In the genomic region with DNA sequence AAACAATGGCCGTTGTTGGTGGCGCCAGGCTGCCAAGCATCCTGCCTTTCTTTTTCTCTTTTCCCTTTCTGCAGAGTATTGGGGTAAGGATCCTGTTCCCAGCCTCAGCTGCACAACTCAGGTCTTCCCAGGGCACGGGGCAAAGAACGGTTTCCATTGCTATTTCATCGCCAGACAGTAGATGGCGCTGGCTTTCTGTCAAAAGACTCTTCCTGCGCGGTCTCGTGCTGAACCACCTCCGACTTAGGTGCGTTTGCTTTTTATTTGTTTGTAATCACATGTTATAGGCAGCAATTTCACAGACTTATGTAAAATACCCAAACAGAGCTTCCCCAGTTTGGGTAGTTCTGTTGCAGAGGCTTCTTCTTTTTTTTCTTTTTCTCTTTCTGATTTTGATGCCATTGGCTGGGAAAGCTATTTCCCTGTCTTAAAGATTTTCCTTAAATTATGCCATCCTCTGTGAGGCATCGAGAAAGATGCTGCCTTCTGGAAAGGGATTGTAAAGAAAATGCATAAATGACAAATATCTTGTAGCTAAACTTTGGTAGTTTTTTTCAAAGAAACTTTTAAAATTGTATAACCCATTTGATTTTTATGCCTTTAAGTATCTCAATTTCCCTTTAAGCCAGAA, we compare ENCODE assay signal across 8 mouse cellular contexts.
A peak's percentile ranks its signal among the peaks of the same experiment; 100 is the strongest.
DNase-seq lines count a peak whose midpoint lies in the region; ATAC-seq and TF ChIP-seq lines count a peak whose summit lies in the region.

No protein-coding gene starts in this region.

- peaks cover 5% of the 10 kb centered on the region; the same call in 1 of the 2 replicates for H3K27me3 ChIP-seq in forebrain, embryonic 13.5 days
- H3K27me3 ChIP-seq in lung, embryonic 14.5 days (ENCODE audit: insufficient read depth, low read length): no peaks in the 10 kb centered on the region

- peak overlapping the region; percentile 22; the same call in 1 of the 2 replicates for H3K4me2 ChIP-seq in forebrain, embryonic 13.5 days
- H3K4me2 ChIP-seq in lung, embryonic 14.5 days: peak overlapping the region; percentile 53

- peaks cover 3% of the 10 kb centered on the region; the same call in 1 of the 2 replicates for H3K4me1 ChIP-seq in forebrain, embryonic 13.5 days
- no peaks in the 10 kb centered on the region for H3K4me1 ChIP-seq in lung, embryonic 14.5 days (ENCODE audit: insufficient read depth)

- no peaks in the 10 kb centered on the region for H3K9me3 ChIP-seq in forebrain, embryonic 13.5 days (replicated peaks)
- H3K9me3 ChIP-seq in lung, embryonic 14.5 days (ENCODE audit: low read depth, low read length): no peaks in the 10 kb centered on the region

- WGBS in forebrain, embryonic 13.5 days: 1% methylated on average over 12 of the region's 12 CpGs
- WGBS in lung, embryonic 14.5 days: 2% methylated on average over 12 of the region's 12 CpGs

- peak; percentile 85 for ATAC-seq in forebrain, embryonic 13.5 days
- ATAC-seq in lung, embryonic 14.5 days (ENCODE audit: insufficient read depth): no peak; the same call in 1 of the 2 replicates

- TF ChIP-seq CTCF in lung, embryonic 14.5 days (IDR thresholded peaks at IDR 0.05; ENCODE audit: low read depth): peak; percentile 91

- H3K27ac ChIP-seq in forebrain, embryonic 13.5 days: no peak overlapping the region
- no peak overlapping the region for H3K27ac ChIP-seq in lung, embryonic 14.5 days (ENCODE audit: low read depth)

- DNase-seq in MEL-GATA-1-ER (ENCODE audit: extremely low read depth, low read depth): peak; percentile 9
- peak; percentile 27 for DNase-seq in c-Kit-positive CD71-positive TER-119-negative erythroid progenitor cells, embryonic 14.5 days (ENCODE audit: low read depth)
- DNase-seq in heart, postnatal 36 days: peak; percentile 54 to 65
- DNase-seq in layer of hippocampus, adult 18-20 months (ENCODE audit: low spot score in 2 of 2): peak; percentile 32 to 78
- DNase-seq in lung, embryonic 14.5 days: peak; percentile 90
- DNase-seq in retina, adult 2 months (ENCODE audit: low read depth, low spot score): peak; percentile 29
- peak; percentile 30 to 39 for DNase-seq in urinary bladder, postnatal 36 days (ENCODE audit: low spot score in 2 of 2)

- intact Hi-C loops in heart, postnatal 36 days (cut with DNase I): loop anchor here (2.0 to 5.0 kb wide), 2 partner anchors 296 to 1538 kb away; no protein-coding TSS in a partner anchor

- H3K9ac ChIP-seq in forebrain, embryonic 13.5 days: no peak overlapping the region
- no peak overlapping the region for H3K9ac ChIP-seq in lung, embryonic 14.5 days

- H3K36me3 ChIP-seq in forebrain, embryonic 13.5 days (ENCODE audit: poor library complexity, severe bottlenecking): no peaks in the 10 kb centered on the region
- H3K36me3 ChIP-seq in lung, embryonic 14.5 days (ENCODE audit: insufficient read depth): no peaks in the 10 kb centered on the region

- H3K4me3 ChIP-seq in forebrain, embryonic 13.5 days: no peak overlapping the region
- H3K4me3 ChIP-seq in lung, embryonic 14.5 days (ENCODE audit: low read depth, low read length): peak overlapping the region; percentile 6; the same call in 1 of the 2 replicates

Comparison
In these comparisons a context has a peak if more than half of its experiments do, and no peak if none do; other contexts are left out.
1. DNase-seq: peak in every context shown above with its lines; median percentile 90 in lung, embryonic 14.5 days; 60 in heart, postnatal 36 days; 55 in layer of hippocampus, adult 18-20 months; 34 in urinary bladder, postnatal 36 days; 29 in retina, adult 2 months; 27 in c-Kit-positive CD71-positive TER-119-negative erythroid progenitor cells, embryonic 14.5 days; 9 in MEL-GATA-1-ER.